Mouse (Mus musculus): ENCODE measurements around the gene Ube2j1.

Gene Ube2j1

GRCm38 (mm10) chr4:33012484-33012883 lies 18.7 kb upstream of the Ube2j1 start:
- DNase-seq (ENCODE audit: low spot score in 2 of 2), result no peak

- DNase-seq (ENCODE audit: low spot score in 2 of 2), result peak; percentile 90 to 92
Measured at GRCm38 (mm10) chr4:33018361-33018999, 12.7 kb upstream of the Ube2j1 start.

GRCm38 (mm10) chr4:33024420-33024819 lies 6.8 kb upstream of the Ube2j1 start:
- DNase-seq (ENCODE audit: low spot score in 2 of 2), result no peak

GRCm38 (mm10) chr4:33029104-33029503 lies 2.1 kb upstream of the Ube2j1 start:
- DNase-seq (ENCODE audit: low spot score in 2 of 2), result no peak

GRCm38 (mm10) chr4:33030264-33031194 lies 687 bp upstream of the Ube2j1 start:
- DNase-seq (ENCODE audit: low spot score in 2 of 2), result peak; percentile 14 to 39

GRCm38 (mm10) chr4:33032045-33032444 lies 829 bp downstream of the Ube2j1 start:
- DNase-seq (ENCODE audit: low spot score in 2 of 2), result no peak

GRCm38 (mm10) chr4:33033515-33033914 lies 2.3 kb downstream of the Ube2j1 start:
- no peak for DNase-seq (ENCODE audit: low spot score in 2 of 2)

GRCm38 (mm10) chr4:33039826-33040225 lies 8.6 kb downstream of the Ube2j1 start:
- DNase-seq (ENCODE audit: low spot score in 2 of 2), result no peak

- no peak for DNase-seq (ENCODE audit: low spot score in 2 of 2)
Measured at GRCm38 (mm10) chr4:33049601-33050000, 18.4 kb downstream of the Ube2j1 start.

- peak in 1 of 2 experiments; percentile 37 for DNase-seq (ENCODE audit: low spot score in 2 of 2)
Measured at GRCm38 (mm10) chr4:33052055-33052454, 20.8 kb downstream of the Ube2j1 start.

- DNase-seq (ENCODE audit: low spot score in 2 of 2), result no peak
Measured at GRCm38 (mm10) chr4:33052650-33053049, 21.4 kb downstream of the Ube2j1 start.

- DNase-seq (ENCODE audit: low spot score in 2 of 2), result no peak
Measured at GRCm38 (mm10) chr4:33054426-33054825, 23.2 kb downstream of the Ube2j1 start.

GRCm38 (mm10) chr4:33056317-33056716 lies 25.1 kb downstream of the Ube2j1 start:
- DNase-seq (ENCODE audit: low spot score in 2 of 2), result no peak

- peak; percentile 45 to 49 for DNase-seq (ENCODE audit: low spot score in 2 of 2)
Measured at GRCm38 (mm10) chr4:33057890-33058687, 26.9 kb downstream of the Ube2j1 start.

- DNase-seq (ENCODE audit: low spot score in 2 of 2), result no peak
Measured at GRCm38 (mm10) chr4:33061158-33061557, 29.9 kb downstream of the Ube2j1 start.

GRCm38 (mm10) chr4:33062981-33063380 lies 31.8 kb downstream of the Ube2j1 start, which contains the start of gene Gabrr2:
Gene Gabrr2, plus strand, starts transcription at chr4:33062999.
- no peak for DNase-seq (ENCODE audit: low spot score in 2 of 2)

- DNase-seq (ENCODE audit: low spot score in 2 of 2), result no peak
Measured at GRCm38 (mm10) chr4:33064986-33065385, 33.8 kb downstream of the Ube2j1 start.

GRCm38 (mm10) chr4:33066223-33066960 lies 35.2 kb downstream of the Ube2j1 start:
- DNase-seq (ENCODE audit: low spot score in 2 of 2), result no peak

- no peak for DNase-seq (ENCODE audit: low spot score in 2 of 2)
Measured at GRCm38 (mm10) chr4:33067331-33067730, 36.1 kb downstream of the Ube2j1 start.

- DNase-seq (ENCODE audit: low spot score in 2 of 2), result no peak
Measured at GRCm38 (mm10) chr4:33067826-33068225, 36.6 kb downstream of the Ube2j1 start.

GRCm38 (mm10) chr4:33068894-33069293 lies 37.7 kb downstream of the Ube2j1 start:
- DNase-seq (ENCODE audit: low spot score in 2 of 2), result peak; percentile 33 to 62

Data from frontal cortex, postnatal 36 days (tissue).